Mouse (Mus musculus) cerebellum, adult (tissue): ENCODE data around the gene Sowahb.

ENCODE experiments used
- ATAC-seq: cut with Nextera tagmentation; 2 replicates; pipeline ENCODE4 v1.9.2; 2017; ENCODE audit warnings: mild to moderate bottlenecking, moderate library complexity, mixed read lengths; ENCODE audit not compliant: insufficient number of reproducible peaks, low FRiP score, low TSS enrichment

Sowahb gene

GRCm38 (mm10) chr5:93044584-93045370, at the start of gene Sowahb:
TSS of gene Sowahb (minus strand) at chr5:93045022.
- peak; percentile 75 for ATAC-seq

GRCm38 (mm10) chr5:93093638-93094527, 49.1 kb upstream of the Sowahb start:
- no peak for ATAC-seq

- ATAC-seq = peak; percentile 82
Measured at GRCm38 (mm10) chr5:93092857-93093622, 48.2 kb upstream of the Sowahb start, which contains the start of gene Sept11. TSS of gene Sept11 (plus strand) at chr5:93093437.

GRCm38 (mm10) chr5:93092147-93092781, 47.4 kb upstream of the Sowahb start:
- ATAC-seq = no peak

GRCm38 (mm10) chr5:93091266-93091665, 46.4 kb upstream of the Sowahb start:
- ATAC-seq = no peak

GRCm38 (mm10) chr5:93085900-93086299, 41.1 kb upstream of the Sowahb start:
- no peak for ATAC-seq

- ATAC-seq = no peak
Measured at GRCm38 (mm10) chr5:93085015-93085598, 40.3 kb upstream of the Sowahb start.

GRCm38 (mm10) chr5:93079596-93079995, 34.8 kb upstream of the Sowahb start:
- no peak for ATAC-seq

- ATAC-seq = no peak
Measured at GRCm38 (mm10) chr5:93077661-93078323, 33.0 kb upstream of the Sowahb start.

- no peak for ATAC-seq
Measured at GRCm38 (mm10) chr5:93060865-93061264, 16.0 kb upstream of the Sowahb start.

- no peak for ATAC-seq
Measured at GRCm38 (mm10) chr5:93053606-93054397, 9.0 kb upstream of the Sowahb start.

- ATAC-seq = no peak
Measured at GRCm38 (mm10) chr5:93051951-93052350, 7.1 kb upstream of the Sowahb start.

- ATAC-seq = no peak
Measured at GRCm38 (mm10) chr5:93051041-93051440, 6.2 kb upstream of the Sowahb start.

- no peak for ATAC-seq
Measured at GRCm38 (mm10) chr5:93049971-93050370, 5.1 kb upstream of the Sowahb start.

GRCm38 (mm10) chr5:93048481-93049240, 3.8 kb upstream of the Sowahb start:
- ATAC-seq = peak; percentile 53

- ATAC-seq = no peak
Measured at GRCm38 (mm10) chr5:93046306-93046845, 1.6 kb upstream of the Sowahb start.

- no peak for ATAC-seq
Measured at GRCm38 (mm10) chr5:93045371-93045714, 521 bp upstream of the Sowahb start.
